Mouse (Mus musculus): Measurements from ENCODE around the gene Cmtm8. TPM values are rescaled to one million over a fixed set of nuclear protein-coding genes. Genes with fewer than 3 reads are reported as not detected.

The Cmtm8 gene
- total RNA-seq, 2 experiments from 2014 or later: 3.1 to 4.3 TPM

DNA sequence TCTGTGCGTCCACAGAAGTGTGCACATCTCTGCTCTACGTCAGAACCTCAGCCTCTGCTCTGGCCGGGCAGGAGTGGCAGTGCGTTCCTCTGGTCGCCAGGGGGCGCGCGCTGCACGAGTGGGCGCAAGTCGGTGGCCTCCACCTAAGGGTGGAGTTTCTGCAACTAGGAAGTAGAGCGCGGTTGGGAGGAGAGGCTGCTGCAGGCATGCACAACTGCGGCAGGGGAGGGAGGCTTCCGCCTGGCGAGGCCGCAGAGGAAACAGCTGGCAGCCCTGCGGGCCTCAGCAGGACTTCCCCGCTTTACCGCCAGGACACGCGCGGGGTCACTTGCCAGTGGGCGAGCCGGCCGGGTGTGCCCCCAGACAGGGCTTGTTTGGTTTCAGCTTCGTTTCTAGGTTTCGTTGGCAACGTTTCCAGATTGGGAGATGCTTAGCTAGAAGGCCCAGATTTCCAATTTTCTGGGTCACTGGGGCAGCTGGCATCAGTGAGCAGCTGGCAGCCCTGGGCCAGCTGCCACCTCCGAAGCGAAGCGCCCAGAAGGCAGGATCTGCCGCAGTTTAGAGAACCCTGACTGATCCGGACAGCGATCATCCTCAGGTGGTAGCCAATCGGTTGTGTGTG lies 91.0 kb downstream of the Cmtm8 start:
- DNase-seq: peak; percentile 94

DNA sequence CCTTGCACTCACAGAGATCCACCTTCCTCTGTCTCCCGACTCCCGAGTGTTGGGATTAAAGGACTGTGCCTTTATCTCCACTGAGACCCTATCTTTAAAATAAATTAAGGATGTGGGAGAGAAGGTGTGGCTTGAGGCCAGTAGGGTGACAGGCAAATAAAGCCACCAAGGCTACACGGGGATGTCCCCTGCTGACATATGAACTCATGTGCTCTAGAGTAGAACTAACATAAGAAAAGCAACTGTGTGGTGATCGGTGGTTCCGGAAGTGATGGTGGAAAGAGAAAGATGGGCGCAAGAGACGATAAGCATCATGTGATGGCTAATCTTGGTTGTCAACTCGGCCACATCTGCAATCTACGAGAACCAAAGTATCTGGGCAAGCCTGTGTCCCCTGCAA lies 91.6 kb downstream of the Cmtm8 start:
- no peak for DNase-seq

GRCm38 (mm10) chr9:114751582-114751981 lies 92.4 kb downstream of the Cmtm8 start:
- DNase-seq: no peak

DNA sequence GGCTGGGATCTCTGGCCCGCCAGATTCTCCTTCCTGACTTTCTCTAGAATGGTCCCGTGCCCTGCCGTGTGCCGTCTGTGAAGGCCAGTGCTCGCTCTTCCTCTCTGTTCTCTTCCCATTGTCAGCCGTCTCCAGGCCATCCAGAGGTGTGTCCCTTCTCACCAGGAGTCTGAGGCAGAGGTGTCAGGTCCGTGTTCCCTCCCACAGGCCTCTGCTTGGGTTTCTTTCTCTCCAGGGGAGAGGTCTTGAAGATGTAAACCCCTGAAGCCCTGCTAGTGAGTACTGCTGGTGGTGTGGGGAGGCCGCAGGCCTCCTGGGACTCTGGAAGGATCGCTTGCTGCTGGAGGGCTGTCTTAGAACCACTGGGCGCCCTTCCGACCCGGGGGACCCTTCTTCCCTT lies 96.5 kb downstream of the Cmtm8 start:
- no peak for DNase-seq

DNA sequence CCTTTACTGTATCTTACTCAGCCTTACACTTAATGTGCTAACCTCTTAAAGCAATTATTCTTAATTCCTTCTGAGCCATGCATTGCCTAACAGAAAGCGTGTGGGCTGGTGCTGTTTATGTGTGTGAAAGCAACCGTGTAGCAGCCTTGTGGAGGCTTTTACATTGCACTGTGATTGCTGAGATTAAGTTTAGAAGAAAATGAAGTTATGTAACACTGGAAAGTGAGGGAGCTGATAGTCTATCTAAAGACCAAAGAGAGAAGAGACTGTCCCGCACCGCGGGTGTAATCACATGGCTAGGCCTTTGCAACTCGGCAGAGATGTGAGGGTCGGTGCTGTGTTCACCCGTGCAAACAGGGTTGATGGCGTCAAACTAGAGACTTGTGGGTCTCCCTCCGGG lies 96.9 kb downstream of the Cmtm8 start:
- no peak for DNase-seq

- no peak for DNase-seq
Observed at GRCm38 (mm10) chr9:114745654-114746053, 98.3 kb downstream of the Cmtm8 start.

- no peak for DNase-seq
Observed at GRCm38 (mm10) chr9:114745163-114745562, 98.8 kb downstream of the Cmtm8 start.

GRCm38 (mm10) chr9:114742731-114743130 lies 101.2 kb downstream of the Cmtm8 start:
- DNase-seq: no peak

GRCm38 (mm10) chr9:114740336-114740735 lies 103.6 kb downstream of the Cmtm8 start:
- no peak for DNase-seq

Other genes starting within 250 kb of the Cmtm8 start
- gene Cnot10, start 204.0 kb downstream of the Cmtm8 start, total RNA-seq (2021): 10 to 100 TPM; 18.8 to 22.9 TPM
- gene Dync1li1, start 155.4 kb downstream of the Cmtm8 start, total RNA-seq (2021): 10 to 100 TPM; 37.9 to 38.4 TPM
- 10 to 100 TPM; 15.9 to 18.8 TPM for gene Cmtm6, start 113.0 kb downstream of the Cmtm8 start, total RNA-seq (2021)
- 10 to 100 TPM; 14.1 to 16.7 TPM for gene Cmtm7, start 62.3 kb downstream of the Cmtm8 start, total RNA-seq (2021)
- 10 to 100 TPM; 21.9 to 22.2 TPM for gene Gpd1l, start 89.8 kb upstream of the Cmtm8 start, total RNA-seq (2021)
- 1 to 10 TPM; 8.7 to 9.6 TPM for gene Osbpl10, start 134.4 kb upstream of the Cmtm8 start, total RNA-seq (2021)
- 10 to 100 TPM; 28.1 to 40.6 TPM for gene Rps27rt, start 138.6 kb upstream of the Cmtm8 start, total RNA-seq (2021)